ENCODE assay signal across 29 mouse cellular contexts in the genomic region with DNA sequence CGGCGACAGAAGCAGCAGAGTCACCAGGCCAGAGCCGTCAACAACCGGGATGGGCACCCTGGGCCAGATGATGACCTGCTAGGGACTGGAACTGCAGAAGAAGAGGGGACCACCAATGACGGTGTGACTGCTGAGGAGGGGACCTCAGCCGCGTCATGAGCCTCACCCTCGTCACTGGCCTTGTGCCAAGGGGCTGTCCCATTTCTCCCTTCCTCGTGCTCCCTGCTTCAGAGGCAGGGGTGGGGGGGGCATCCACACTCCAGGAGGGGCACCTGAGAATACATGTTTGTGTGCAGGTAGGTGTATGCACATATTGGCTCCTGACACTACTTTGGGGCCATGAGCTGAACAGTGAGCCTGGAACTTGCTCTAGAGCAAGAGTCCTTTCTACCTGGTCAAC. TPM values are rescaled to one million over a fixed set of nuclear protein-coding genes. Genes with fewer than 3 reads are reported as not detected.
"Had no signal": no experiment of that assay in that cellular context is flagged by ENCODE, and none has a peak within 500 bp of the region (broad histone marks: within the 10 kb centered on the region; RNA-seq: fewer than 3 reads in every experiment).

No protein-coding gene starts in this region.

- H3K9me3 ChIP-seq: kidney, embryonic 15.5 days; liver, embryonic 15.5 days; megakaryocyte, embryonic 14.5 days; midbrain, embryonic 10.5 days; midbrain, embryonic 13.5 days; neural tube, embryonic 13.5 days; stomach, embryonic 15.5 days had no signal

- H3K27me3 ChIP-seq: kidney, embryonic 15.5 days; liver, embryonic 15.5 days; megakaryocyte, embryonic 14.5 days; midbrain, embryonic 13.5 days; neural tube, embryonic 13.5 days; stomach, embryonic 15.5 days had no signal

- H3K9ac ChIP-seq: kidney, embryonic 15.5 days; liver, embryonic 15.5 days; midbrain, embryonic 13.5 days; neural tube, embryonic 13.5 days; stomach, embryonic 15.5 days had no signal

- H3K4me1 ChIP-seq: kidney, embryonic 15.5 days; midbrain, embryonic 10.5 days; midbrain, embryonic 13.5 days; neural tube, embryonic 13.5 days; stomach, embryonic 15.5 days had no signal

- ATAC-seq: midbrain, embryonic 13.5 days; midbrain, embryonic 16.5 days had no signal

- H3K4me3 ChIP-seq: kidney, embryonic 15.5 days; layer of hippocampus, adult 2 months; liver, embryonic 15.5 days; midbrain, embryonic 10.5 days; midbrain, embryonic 13.5 days; myocyte; neural tube, embryonic 13.5 days; stomach, embryonic 15.5 days had no signal

- H3K27ac ChIP-seq: kidney, embryonic 15.5 days; layer of hippocampus, adult 2 months; liver, embryonic 15.5 days; midbrain, embryonic 10.5 days; midbrain, embryonic 13.5 days; neural tube, embryonic 13.5 days; stomach, embryonic 15.5 days had no signal

- DNase-seq: kidney, adult 11 months; kidney, adult 8-10 months; kidney, postnatal 14 days; layer of hippocampus, adult 9-11 months; lung, adult 2 months; lung, postnatal 10 days; lung, postnatal 36 days; retina, postnatal 1 day; right cerebral cortex, postnatal 25 days; spleen, adult 18-20 months; thymus, adult 2 months; thymus, postnatal 14 days; thymus, postnatal 4 days had no signal

- H3K4me2 ChIP-seq: kidney, embryonic 15.5 days; liver, embryonic 11.5 days; liver, embryonic 15.5 days; midbrain, embryonic 13.5 days; neural tube, embryonic 13.5 days; stomach, embryonic 15.5 days had no signal

RNA-seq across cellular contexts. Expression of a gene that starts 37.8 kb away (rescaled TPM):
- total RNA-seq: layer of hippocampus, adult 2 months; layer of hippocampus, postnatal 25 days; left cerebral cortex, adult 18-20 months; left cerebral cortex, postnatal 25 days; monocyte, adult 5-6 weeks; neutrophil, adult 5-6 weeks had no signal
- polyA plus RNA-seq: myocyte had no signal
